Mouse (Mus musculus) ES-E14 (cell line): ENCODE results near the gene Nap1l5. TPM values are rescaled to one million over a fixed set of nuclear protein-coding genes. Genes with fewer than 3 reads are reported as not detected.

Experiments
- DNase-seq: peaks from one replicate; pipeline ENCODE4 v3.0.0-alpha.2; 2013; ENCODE audit warnings: low read depth, low spot score
- H3K27ac ChIP-seq: 2 replicates; pipeline ENCODE4 v1.5.1; 2012; ENCODE audit warnings: low read depth, mild to moderate bottlenecking, low read length, moderate library complexity, mixed read lengths; ENCODE audit not compliant: poor library complexity, insufficient read depth, severe bottlenecking
- H3K36me3 ChIP-seq: 2 replicates; pipeline ENCODE4 v1.6.1; 2012; ENCODE audit warnings: mild to moderate bottlenecking, low read length, moderate library complexity, mixed read lengths; ENCODE audit not compliant: control insufficient read depth, poor library complexity, insufficient read depth, severe bottlenecking
- H3K4me1 ChIP-seq, 2 experiments: fragments of 150-350 bp in 1 of 2; sonication (generic) in 1 of 2; 2 replicates each; pipeline ENCODE4 v1.6.1; 2012; ENCODE audit warnings: low read length in 2 of 2, mild to moderate bottlenecking in 1 of 2, mixed read lengths in 1 of 2; ENCODE audit not compliant: control insufficient read depth in 2 of 2, insufficient read depth in 2 of 2, poor library complexity in 1 of 2
- H3K4me3 ChIP-seq, 2 experiments: fragments of 150-350 bp in 1 of 2; sonication (generic) in 1 of 2; 2 replicates each; pipeline ENCODE4 v1.5.1; 2012; ENCODE audit warnings: low read length in 2 of 2, low read depth in 1 of 2, mild to moderate bottlenecking in 1 of 2, mixed read lengths in 1 of 2; ENCODE audit not compliant: insufficient read depth in 1 of 2, poor library complexity in 1 of 2, severe bottlenecking in 1 of 2
- H3K9ac ChIP-seq: 2 replicates; pipeline ENCODE4 v1.6.1; 2012; ENCODE audit warnings: low read depth, mild to moderate bottlenecking, low read length, mixed read lengths; ENCODE audit not compliant: poor library complexity, insufficient read depth, severe bottlenecking
- H3K9me3 ChIP-seq: fragments of 150-350 bp; sonication (generic); 2 replicates; pipeline ENCODE4 v1.6.1; 2012; ENCODE audit warnings: low read depth, mild to moderate bottlenecking, low read length; ENCODE audit not compliant: control insufficient read depth, insufficient read depth
- CHD2 ChIP-seq: IDR thresholded peaks from 2 replicates; pipeline ENCODE4 v1.6.1; 2014; ENCODE audit warnings: mild to moderate bottlenecking, low read depth, low read length, inconsistent platforms
- HCFC1 ChIP-seq: IDR thresholded peaks from 2 replicates; pipeline ENCODE4 v1.6.1; 2012; ENCODE audit warnings: low read length, inconsistent platforms, borderline replicate concordance; ENCODE audit not compliant: insufficient read depth
- MAFK ChIP-seq: IDR thresholded peaks from 2 replicates; pipeline ENCODE4 v1.6.1; 2014; ENCODE audit warnings: mild to moderate bottlenecking, low read depth, low read length, inconsistent platforms; ENCODE audit not compliant: insufficient read depth
- ZC3H11A ChIP-seq: IDR thresholded peaks from 2 replicates; pipeline ENCODE4 v1.6.1; 2012; ENCODE audit warnings: low read depth, mild to moderate bottlenecking, inconsistent platforms, low read length, borderline replicate concordance
- ZNF384 ChIP-seq: IDR thresholded peaks from 2 replicates; pipeline ENCODE4 v1.6.1; 2012; ENCODE audit warnings: low read depth, low read length, inconsistent platforms
- in situ Hi-C, 2 experiments: fragments of 600-800 bp; cut with MboI; formaldehyde crosslinking; loops; one replicate each; pipeline ENCODE4 v1.15.1; 2025; ENCODE audit warnings: low sequenced_read_pairs in 2 of 2, inconsistent platforms in 1 of 2; ENCODE audit not compliant: unreplicated experiment in 2 of 2
- total RNA-seq: library from RNA; depleted of rRNA; stranded (reverse); fragments of 300-350 nt; gene quantifications from 2 replicates; pipeline ENCODE4 v1.2.3, GENCODE M21; 2012

The Nap1l5 gene
- total RNA-seq, 1 experiment = 0.67 TPM

DNA sequence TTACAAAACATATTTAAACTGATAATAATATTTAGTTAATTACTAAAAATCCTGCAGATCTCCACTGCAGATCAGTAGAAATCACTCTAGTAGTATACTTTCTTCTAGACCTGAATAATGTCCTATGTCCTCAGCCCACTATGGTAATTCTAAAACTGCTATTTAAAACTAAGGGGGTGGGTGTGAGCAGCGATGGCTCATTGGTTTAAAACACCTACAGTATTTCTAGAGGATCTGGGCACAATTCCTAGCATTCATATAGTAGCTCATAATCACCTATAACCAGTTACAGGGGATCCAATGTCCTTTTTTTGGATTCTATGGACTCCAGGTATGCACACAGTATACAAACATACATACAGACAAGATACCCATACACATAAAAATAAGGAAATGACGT lies 39.4 kb upstream of the Nap1l5 start:
- Histone ChIP-seq H3K27ac (no peak overlapping the region), H3K9me3 (no peaks in the 10 kb centered on the region), H3K9ac (no peak overlapping the region), H3K4me1 (no peaks in the 10 kb centered on the region), H3K4me3 (no peak overlapping the region), H3K36me3 (no peaks in the 10 kb centered on the region)
- in situ Hi-C loops = no loop called here
- DNase-seq = no peak
- no peak for TF ChIP-seq HCFC1
- TF ChIP-seq CHD2 = no peak
- no peak for TF ChIP-seq MAFK
- TF ChIP-seq ZNF384 = no peak
- no peak for TF ChIP-seq ZC3H11A

DNA sequence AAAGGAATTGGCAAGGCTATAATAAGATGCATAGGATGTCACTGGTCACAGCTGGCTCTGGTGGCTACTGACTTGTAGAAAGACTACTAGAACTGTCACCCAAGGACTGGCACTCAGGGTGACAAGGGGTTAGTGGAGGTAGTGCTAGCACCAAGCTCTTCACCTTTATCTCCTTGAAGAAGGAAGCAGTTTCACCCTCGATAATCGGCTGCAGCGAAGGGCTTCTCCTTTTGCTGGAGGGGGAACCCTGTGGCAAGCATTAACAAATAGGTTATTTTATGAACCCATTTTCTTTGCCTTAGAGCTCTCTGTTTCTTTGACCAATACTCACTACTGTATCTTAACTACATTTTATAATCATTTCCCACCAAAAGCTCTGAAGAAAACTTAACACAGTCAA lies 37.1 kb upstream of the Nap1l5 start:
- Histone ChIP-seq H3K9ac (no peak overlapping the region), H3K27ac (no peak overlapping the region), H3K4me1 (no peaks in the 10 kb centered on the region), H3K9me3 (no peaks in the 10 kb centered on the region), H3K36me3 (no peaks in the 10 kb centered on the region), H3K4me3 (no peak overlapping the region)
- TF ChIP-seq CHD2 = no peak
- TF ChIP-seq ZNF384 = no peak
- no peak for TF ChIP-seq MAFK
- no peak for TF ChIP-seq ZC3H11A
- no peak for TF ChIP-seq HCFC1
- in situ Hi-C loops = no loop called here
- no peak for DNase-seq

DNA sequence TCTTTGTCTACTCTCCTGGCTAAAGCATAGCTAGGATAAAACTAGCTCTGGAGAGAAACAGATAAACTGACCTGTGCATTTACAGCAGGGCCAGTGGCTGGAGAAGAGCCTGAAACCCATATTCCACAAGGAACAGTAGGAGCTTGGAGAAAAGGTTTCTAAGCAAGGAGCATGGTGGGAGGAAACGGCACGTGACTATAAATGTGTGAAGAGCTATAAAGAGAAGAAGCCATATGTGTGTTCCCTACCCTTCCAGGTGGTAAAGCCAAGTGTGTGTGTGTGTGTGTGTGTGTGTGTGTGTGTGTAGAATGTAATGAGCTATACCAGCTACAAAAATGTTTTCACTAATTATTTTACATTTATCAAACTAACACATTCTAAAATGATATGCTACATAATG lies 35.4 kb upstream of the Nap1l5 start:
- in situ Hi-C loops = no loop called here
- no peaks in the 10 kb centered on the region for H3K36me3 ChIP-seq
- no peaks in the 10 kb centered on the region for H3K9me3 ChIP-seq
- H3K9ac ChIP-seq = no peak overlapping the region
- no peaks in the 10 kb centered on the region for H3K4me1 ChIP-seq
- TF ChIP-seq ZC3H11A = no peak
- TF ChIP-seq CHD2 = no peak
- no peak for TF ChIP-seq HCFC1
- no peak for TF ChIP-seq MAFK
- H3K27ac ChIP-seq = no peak overlapping the region
- no peak overlapping the region for H3K4me3 ChIP-seq
- DNase-seq = no peak

DNA sequence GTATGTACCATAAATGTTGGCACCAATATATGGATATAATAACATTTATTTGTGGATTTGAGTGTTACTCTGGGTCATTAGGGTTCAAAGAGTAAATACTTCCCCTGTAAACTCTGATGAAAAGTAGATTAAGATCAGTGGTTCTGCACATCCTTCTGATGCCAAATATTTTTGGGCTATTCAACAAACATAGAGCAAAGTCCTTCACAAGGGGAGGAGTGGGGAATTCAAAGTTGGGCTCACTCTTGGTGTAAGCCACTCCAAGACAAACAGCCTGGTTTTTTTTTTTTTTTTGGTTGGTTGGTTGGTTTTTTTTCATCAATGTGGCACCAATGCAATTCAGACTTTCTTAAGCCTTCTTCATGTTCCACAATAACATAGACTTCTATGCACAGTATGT lies 30.9 kb upstream of the Nap1l5 start:
- Histone ChIP-seq H3K4me3 (no peak overlapping the region), H3K4me1 (no peaks in the 10 kb centered on the region), H3K27ac (no peak overlapping the region), H3K9ac (no peak overlapping the region), H3K9me3 (no peaks in the 10 kb centered on the region), H3K36me3 (no peaks in the 10 kb centered on the region)
- in situ Hi-C loops = no loop called here
- no peak for DNase-seq
- TF ChIP-seq CHD2 (no peak), HCFC1 (no peak), MAFK (no peak), ZNF384 (no peak), ZC3H11A (no peak)

DNA sequence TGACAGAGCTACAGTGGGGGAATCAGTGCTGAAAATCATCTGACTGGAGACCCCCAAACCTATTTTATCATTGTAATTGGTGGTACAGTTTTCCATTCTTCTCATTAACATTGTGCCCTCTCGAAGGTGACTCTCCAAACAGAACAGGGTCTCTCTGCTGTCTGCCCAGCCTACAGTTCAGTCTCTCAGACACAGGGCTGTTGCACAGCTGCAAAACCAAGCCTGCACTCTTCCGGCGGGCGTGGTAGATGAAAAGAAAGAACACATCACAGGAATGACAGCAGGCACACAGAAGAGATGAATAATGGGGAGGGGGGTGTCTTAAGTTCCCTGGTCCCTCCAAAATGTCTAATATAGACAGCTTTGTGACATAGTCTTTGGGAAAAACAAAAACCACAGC lies 27.3 kb upstream of the Nap1l5 start:
- Histone ChIP-seq H3K9ac (no peak overlapping the region), H3K27ac (no peak overlapping the region), H3K4me3 (no peak overlapping the region), H3K36me3 (no peaks in the 10 kb centered on the region), H3K9me3 (no peaks in the 10 kb centered on the region), H3K4me1 (no peaks in the 10 kb centered on the region)
- in situ Hi-C loops = no loop called here
- TF ChIP-seq ZC3H11A (no peak), MAFK (no peak), HCFC1 (no peak), ZNF384 (no peak), CHD2 (no peak)
- DNase-seq = no peak
